Comparison of ENCODE assay signal across 33 mouse cellular contexts in the genomic region with DNA sequence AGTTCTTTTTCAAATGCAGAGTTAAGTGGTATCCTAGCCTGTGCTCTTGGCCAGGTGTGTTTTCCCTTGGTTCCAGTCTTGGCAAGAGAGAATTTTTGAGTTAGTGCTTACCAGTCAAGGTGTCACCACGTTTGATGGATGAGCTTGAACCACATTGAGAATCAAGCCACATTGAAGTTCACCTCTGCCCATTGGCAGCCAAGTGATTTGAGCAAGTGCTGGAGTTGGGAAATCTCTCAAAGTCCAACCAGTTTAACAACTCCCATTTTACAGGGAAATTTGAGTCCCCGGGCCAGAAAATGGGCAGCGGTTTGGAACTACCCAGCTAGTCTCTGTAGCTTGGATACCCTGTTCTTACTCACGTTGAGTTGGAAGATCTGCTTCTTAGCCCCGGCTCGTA. TPM values are rescaled to one million over a fixed set of nuclear protein-coding genes. Genes with fewer than 3 reads are reported as not detected.
DNase-seq lines count a peak whose midpoint lies in the region; ATAC-seq and TF ChIP-seq lines count a peak whose summit lies in the region.
"Had no signal": no experiment of that assay in that cellular context is flagged by ENCODE, and none has a peak within 500 bp of the region (broad histone marks: within the 10 kb centered on the region; RNA-seq: fewer than 3 reads in every experiment).

No protein-coding gene starts in this region.

- no peak for ATAC-seq in kidney, embryonic 16.5 days (ENCODE audit: low FRiP score, low TSS enrichment)
- no peak for ATAC-seq in liver, embryonic 12.5 days
- ATAC-seq: forebrain, embryonic 14.5 days; hindbrain, postnatal 0 days; Patski had no signal

- peak; percentile 16 for DNase-seq in adrenal gland, postnatal 10 days
- DNase-seq in adrenal gland, adult 18-20 months (ENCODE audit: low spot score in 2 of 2): no peak
- DNase-seq in kidney, adult 2 months: peak; percentile 48
- peak; percentile 99 for DNase-seq in liver, adult 2 months (ENCODE audit: extremely low read depth, low read depth, low spot score)
- peak; percentile 21 for DNase-seq in fibroblast of lung, adult 2 months (ENCODE audit: low read depth)
- DNase-seq in spleen, postnatal 4 days (ENCODE audit: low spot score in 2 of 2): no peak
- DNase-seq: adrenal gland, adult 2 months; adrenal gland, postnatal 25 days; cerebellum, adult 11-12 months; cerebellum, adult 8-10 months; cerebellum, postnatal 10 days; cerebellum, postnatal 36 days; embryo, embryonic 11 days; gastrocnemius, postnatal 25 days; heart, adult 2 months; heart, postnatal 14 days; heart, postnatal 4 days had no signal

- TF ChIP-seq POLR2A in kidney, adult 2 months (IDR thresholded peaks at IDR 0.05; ENCODE audit: low read depth, low read length): no peak
- no peak for TF ChIP-seq POLR2A in liver, adult 2 months (IDR thresholded peaks at IDR 0.05; ENCODE audit: extremely low read depth, insufficient read depth, low read length)

- no peak overlapping the region for H3K27ac ChIP-seq in kidney, adult 2 months (ENCODE audit: insufficient read depth, low read depth, low read length)
- no peak overlapping the region for H3K27ac ChIP-seq in kidney, embryonic 16.5 days (ENCODE audit: low read length)
- H3K27ac ChIP-seq in liver, adult 2 months (replicated peaks; ENCODE audit: insufficient read depth, low read depth, low read length): peak overlapping the region; percentile 88
- no peak overlapping the region for H3K27ac ChIP-seq in liver, embryonic 12.5 days
- H3K27ac ChIP-seq: embryonic facial prominence, embryonic 10.5 days; embryonic facial prominence, embryonic 13.5 days; heart, adult 2 months; heart, embryonic 10.5 days; heart, embryonic 13.5 days; hindbrain, embryonic 14.5 days; hindbrain, postnatal 0 days had no signal

- no peaks in the 10 kb centered on the region for H3K9me3 ChIP-seq in kidney, embryonic 16.5 days (ENCODE audit: low read length)
- no peaks in the 10 kb centered on the region for H3K9me3 ChIP-seq in liver, embryonic 12.5 days (replicated peaks)
- H3K9me3 ChIP-seq: embryonic facial prominence, embryonic 10.5 days; embryonic facial prominence, embryonic 13.5 days; heart, embryonic 10.5 days; heart, embryonic 13.5 days had no signal

- H3K4me1 ChIP-seq in kidney, adult 2 months (ENCODE audit: control insufficient read depth, insufficient read depth, low read length): no peaks in the 10 kb centered on the region
- H3K4me1 ChIP-seq in kidney, embryonic 16.5 days (ENCODE audit: insufficient read depth, low read length): 0 out of 2 replicates have a peak, but pooled peaks cover 6% of the 10 kb centered on the region
- H3K4me1 ChIP-seq in liver, adult 2 months (ENCODE audit: control insufficient read depth, insufficient read depth, low read length): peaks cover 13% of the 10 kb centered on the region
- H3K4me1 ChIP-seq in liver, embryonic 12.5 days: no peaks in the 10 kb centered on the region

- no peaks in the 10 kb centered on the region for H3K27me3 ChIP-seq in kidney, adult 2 months (replicated peaks; ENCODE audit: control insufficient read depth, insufficient read depth, low read length)
- H3K27me3 ChIP-seq in kidney, embryonic 16.5 days (ENCODE audit: insufficient read depth, low read length): no peaks in the 10 kb centered on the region
- no peaks in the 10 kb centered on the region for H3K27me3 ChIP-seq in liver, adult 2 months (ENCODE audit: control insufficient read depth, insufficient read depth, low read length)
- H3K27me3 ChIP-seq in liver, embryonic 12.5 days (replicated peaks): peaks cover 8% of the 10 kb centered on the region
- H3K27me3 ChIP-seq: Patski had no signal

- no peak overlapping the region for H3K9ac ChIP-seq in kidney, embryonic 16.5 days (replicated peaks; ENCODE audit: low read length)
- 0 out of 2 replicates have a peak overlapping the region, but pooled peaks have one; percentile 46 for H3K9ac ChIP-seq in liver, adult 2 months (ENCODE audit: low read depth, low read length)
- no peak overlapping the region for H3K9ac ChIP-seq in liver, embryonic 12.5 days
- H3K9ac ChIP-seq: embryonic facial prominence, embryonic 13.5 days; heart, embryonic 13.5 days; hindbrain, embryonic 14.5 days had no signal

- no peaks in the 10 kb centered on the region for H3K36me3 ChIP-seq in kidney, adult 2 months (ENCODE audit: control insufficient read depth, insufficient read depth, low read length)
- H3K36me3 ChIP-seq in kidney, embryonic 16.5 days (ENCODE audit: insufficient read depth, low read length): no peaks in the 10 kb centered on the region
- H3K36me3 ChIP-seq in liver, adult 2 months (ENCODE audit: control insufficient read depth, insufficient read depth, low read length): no peaks in the 10 kb centered on the region
- H3K36me3 ChIP-seq in liver, embryonic 12.5 days: no peaks in the 10 kb centered on the region
- H3K36me3 ChIP-seq: embryonic facial prominence, embryonic 10.5 days; embryonic facial prominence, embryonic 13.5 days; heart, embryonic 10.5 days; heart, embryonic 13.5 days had no signal

- no peak overlapping the region for H3K4me2 ChIP-seq in kidney, embryonic 16.5 days (replicated peaks; ENCODE audit: low read depth, low read length)
- no peak overlapping the region for H3K4me2 ChIP-seq in liver, embryonic 12.5 days
- H3K4me2 ChIP-seq: embryonic facial prominence, embryonic 13.5 days; heart, embryonic 13.5 days; hindbrain, embryonic 14.5 days had no signal

- peaks cover 19% of the 10 kb centered on the region; the same call in 1 of the 2 replicates for H3K79me2 ChIP-seq in liver, adult 2 months (ENCODE audit: control insufficient read depth, insufficient read depth, low read length)

- H3K4me3 ChIP-seq in kidney, adult 2 months (ENCODE audit: insufficient read depth, low read depth, low read length): no peak overlapping the region
- no peak overlapping the region for H3K4me3 ChIP-seq in kidney, embryonic 16.5 days (ENCODE audit: low read length)
- H3K4me3 ChIP-seq in liver, adult 2 months (ENCODE audit: insufficient read depth, low read depth, low read length): no peak overlapping the region
- H3K4me3 ChIP-seq in liver, embryonic 12.5 days: no peak overlapping the region
- H3K4me3 ChIP-seq: embryonic facial prominence, embryonic 10.5 days; embryonic facial prominence, embryonic 13.5 days; erythroblast, embryonic 14.5 days; heart, adult 2 months; heart, embryonic 10.5 days; heart, embryonic 13.5 days had no signal

- TF ChIP-seq CTCF in kidney, adult 2 months (conservative IDR thresholded peaks at IDR 0.05; ENCODE audit: insufficient read depth, insufficient read length, low read depth, low read length): no peak
- no peak for TF ChIP-seq CTCF in liver, adult 2 months (IDR thresholded peaks at IDR 0.05; ENCODE audit: low read depth, low read length)

- WGBS in kidney, adult 2 months: 63% methylated on average over 6 of the region's 6 CpGs
- 79% methylated on average over 6 of the region's 6 CpGs for WGBS in kidney, embryonic 16.5 days
- WGBS in liver, adult 2 months: 21% methylated on average over 6 of the region's 6 CpGs
- WGBS in liver, embryonic 12.5 days (ENCODE audit: insufficient replicate concordance): 71% methylated on average over 6 of the region's 6 CpGs

RNA-seq across cellular contexts. Expression of a gene that starts 4.8 kb away (rescaled TPM):
- under 1 TPM; 0.30 to 0.39 TPM for total RNA-seq in adrenal gland, postnatal 10 days (2021)
- under 1 TPM; 0.26 to 0.73 TPM for total RNA-seq in adrenal gland, adult 18-20 months (2021)
- 0.41 and 0.48 TPM in 2 replicates for polyA plus RNA-seq in kidney, adult 2 months (2012; rRNA removed)
- polyA plus RNA-seq in kidney, embryonic 16.5 days (2015; fragmentation: Nextera tagmentation; extraction: Ambion mirVana): 0.40 and 0.64 TPM in 2 replicates
- 2.9 and 3.8 TPM in 2 replicates for total RNA-seq in liver, adult 2 months (2014; rRNA removed)
- polyA plus RNA-seq in liver, adult 2 months (2012; rRNA removed): 0.87 and 0.93 TPM in 2 replicates
- polyA plus RNA-seq in liver, embryonic 12.5 days (2016; fragmentation: Nextera tagmentation; extraction: Ambion mirVana): not detected in 2 replicates
- total RNA-seq: granulocyte monocyte progenitor cell, adult 5-6 weeks; heart, adult 2 months; heart, postnatal 14 days; heart, postnatal 4 days had no signal
- polyA plus RNA-seq: adrenal gland, adult 2 months; erythroblast, embryonic 14.5 days; forebrain, embryonic 14.5 days; heart, adult 2 months had no signal

RNA-seq across cellular contexts. Expression of a gene that starts 41.8 kb away (rescaled TPM):
- 10 to 100 TPM; 12.3 to 28.2 TPM for total RNA-seq in adrenal gland, postnatal 10 days (2021)
- total RNA-seq in adrenal gland, adult 18-20 months (2021): under 1 TPM in 1 of 2 experiments, not detected in 1; 0.13 TPM
- 10.4 and 14.4 TPM in 2 replicates for polyA plus RNA-seq in kidney, adult 2 months (2012; rRNA removed)
- polyA plus RNA-seq in kidney, embryonic 16.5 days (2015; fragmentation: Nextera tagmentation; extraction: Ambion mirVana): 0.31 and 0.32 TPM in 2 replicates
- total RNA-seq in liver, adult 2 months (2014; rRNA removed): 231 and 250 TPM in 2 replicates
- polyA plus RNA-seq in liver, adult 2 months (2012; rRNA removed): 56.6 and 71.3 TPM in 2 replicates
- polyA plus RNA-seq in liver, embryonic 12.5 days (2016; fragmentation: Nextera tagmentation; extraction: Ambion mirVana): 7.3 and 7.4 TPM in 2 replicates
- total RNA-seq: gastrocnemius, adult 8-10 months; gastrocnemius, postnatal 25 days; granulocyte monocyte progenitor cell, adult 5-6 weeks; heart, adult 2 months; heart, postnatal 14 days; heart, postnatal 4 days; hindbrain, postnatal 0 days had no signal
- polyA plus RNA-seq: adrenal gland, adult 2 months; embryonic facial prominence, embryonic 10.5 days; embryonic facial prominence, embryonic 13.5 days; erythroblast, embryonic 14.5 days; forebrain, embryonic 11.5 days; forebrain, embryonic 14.5 days; heart, adult 2 months; heart, embryonic 13.5 days; heart, embryonic 16.5 days; hindbrain, embryonic 11.5 days; hindbrain, embryonic 14.5 days; Patski had no signal

Comparison
In these comparisons a context has a peak if more than half of its experiments do, and no peak if none do; other contexts are left out.
1. DNase-seq: peak in adrenal gland, postnatal 10 days (single experiment), kidney, adult 2 months (single experiment), liver, adult 2 months (single experiment) and fibroblast of lung, adult 2 months (single experiment); none in adrenal gland, adult 18-20 months (0 of 2) and spleen, postnatal 4 days (0 of 2).